Mouse (Mus musculus) right cerebral cortex, postnatal 36 days (tissue): Measurements from ENCODE around the gene Dock3.

Experiments used
- DNase-seq, 2 experiments: peaks; one replicate each; pipeline ENCODE4 v3.0.0; 2022; ENCODE audit warnings: low spot score in 2 of 2, mixed read lengths in 1 of 2

The Dock3 gene

GRCm38 (mm10) chr9:107027586-107027985 is 204.1 kb downstream of the Dock3 start:
- no peak for DNase-seq

- DNase-seq: no peak
These were observed 221.9 kb downstream of the Dock3 start for GRCm38 (mm10) chr9:107009841-107010240.

- no peak for DNase-seq
These were observed 228.5 kb downstream of the Dock3 start for GRCm38 (mm10) chr9:107003187-107003586.

GRCm38 (mm10) chr9:106970742-106971141 is 261.0 kb downstream of the Dock3 start:
- DNase-seq: no peak

GRCm38 (mm10) chr9:106958452-106958851 is 273.3 kb downstream of the Dock3 start:
- DNase-seq: no peak

- no peak for DNase-seq
These were observed 276.2 kb downstream of the Dock3 start for GRCm38 (mm10) chr9:106955486-106955885.

GRCm38 (mm10) chr9:106934998-106935397 is 296.7 kb downstream of the Dock3 start:
- peak in 1 of 2 experiments; percentile 42 for DNase-seq

- DNase-seq: no peak
These were observed 316.8 kb downstream of the Dock3 start for GRCm38 (mm10) chr9:106914878-106915277.

- DNase-seq: no peak
These were observed 317.9 kb downstream of the Dock3 start for GRCm38 (mm10) chr9:106913759-106914158.

- no peak for DNase-seq
These were observed 320.1 kb downstream of the Dock3 start for GRCm38 (mm10) chr9:106911624-106912023.

- no peak for DNase-seq
These were observed 323.0 kb downstream of the Dock3 start for GRCm38 (mm10) chr9:106908715-106909114.

- no peak for DNase-seq
These were observed 323.5 kb downstream of the Dock3 start for GRCm38 (mm10) chr9:106908174-106908573.

- no peak for DNase-seq
These were observed 325.1 kb downstream of the Dock3 start for GRCm38 (mm10) chr9:106906597-106906996.

GRCm38 (mm10) chr9:106903791-106904134 is 327.9 kb downstream of the Dock3 start:
- DNase-seq: no peak

GRCm38 (mm10) chr9:106903099-106903790 is 328.5 kb downstream of the Dock3 start:
- DNase-seq: no peak

- no peak for DNase-seq
These were observed 330.1 kb downstream of the Dock3 start for GRCm38 (mm10) chr9:106901596-106901995.

- DNase-seq: no peak
These were observed 332.8 kb downstream of the Dock3 start for GRCm38 (mm10) chr9:106898901-106899300.

GRCm38 (mm10) chr9:106893327-106893726 is 338.4 kb downstream of the Dock3 start:
- no peak for DNase-seq

- no peak for DNase-seq
These were observed 339.2 kb downstream of the Dock3 start for GRCm38 (mm10) chr9:106892552-106892875.

- peak; percentile 99 for DNase-seq
These were observed 339.7 kb downstream of the Dock3 start, which contains the start of gene Manf for GRCm38 (mm10) chr9:106891829-106892551. Manf (minus strand) TSS chr9:106891979.

- no peak for DNase-seq
These were observed 340.4 kb downstream of the Dock3 start for GRCm38 (mm10) chr9:106891341-106891741.

GRCm38 (mm10) chr9:106890496-106891240 is 341.0 kb downstream of the Dock3 start:
- no peak for DNase-seq

- no peak for DNase-seq
These were observed 342.4 kb downstream of the Dock3 start for GRCm38 (mm10) chr9:106889321-106889720.
